ENCODE assay signal across 1 mouse cellular context in the genomic region with DNA sequence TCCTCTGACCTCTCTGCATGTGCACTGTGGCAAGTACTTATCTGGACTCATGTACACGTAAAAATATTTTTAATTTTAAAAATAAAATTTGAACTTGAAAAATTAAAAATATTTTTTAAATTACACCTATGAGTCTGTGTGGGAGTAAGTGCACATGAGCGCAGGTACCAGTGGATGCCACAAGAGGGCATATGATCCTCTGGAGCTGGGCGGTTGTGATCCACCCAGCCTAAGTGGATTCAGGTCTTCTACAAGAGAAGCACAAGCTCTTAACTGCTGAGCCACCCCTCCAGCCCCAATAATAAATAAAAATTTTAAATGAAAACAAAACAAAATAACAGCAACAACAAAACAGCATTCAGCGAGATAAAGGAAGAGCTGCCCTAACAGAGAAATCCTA.
A peak's percentile ranks its signal among the peaks of the same experiment; 100 is the strongest.
TF ChIP-seq lines count a peak whose summit lies in the region.

No protein-coding gene starts in this region.

TF ChIP-seq in MEL, 35 proteins besides CTCF, POLR2A, EP300 and RAD21:
- TF ChIP-seq ZC3H11A (IDR thresholded peaks at IDR 0.05; ENCODE audit: low read depth, low read length) (0 out of 2 replicates have a peak, but pooled peaks have one; percentile 11), SMC3 (IDR thresholded peaks at IDR 0.05; ENCODE audit: low read depth, low read length) (peak; percentile 30; the same call in 1 of the 2 replicates), NRF1 (IDR thresholded peaks at IDR 0.05; ENCODE audit: insufficient read depth, low read depth, low read length, poor library complexity, severe bottlenecking) (no peak)
